Mouse (Mus musculus) spleen, adult 2 months (tissue): ENCODE data around the gene Ppdpf.

Experiments
- CTCF ChIP-seq: fragments of 200-500 bp; IDR thresholded peaks from 2 replicates; pipeline ENCODE4 v1.5.1; 2011; ENCODE audit warnings: mild to moderate bottlenecking, inconsistent platforms; ENCODE audit not compliant: insufficient read depth, insufficient read length, insufficient replicate concordance; ENCODE audit errors: extremely low read depth
- POLR2A ChIP-seq: fragments of 200-500 bp; IDR thresholded peaks from 2 replicates; pipeline ENCODE4 v1.6.1; 2011; ENCODE audit warnings: low read depth, low read length, inconsistent platforms

DNA sequence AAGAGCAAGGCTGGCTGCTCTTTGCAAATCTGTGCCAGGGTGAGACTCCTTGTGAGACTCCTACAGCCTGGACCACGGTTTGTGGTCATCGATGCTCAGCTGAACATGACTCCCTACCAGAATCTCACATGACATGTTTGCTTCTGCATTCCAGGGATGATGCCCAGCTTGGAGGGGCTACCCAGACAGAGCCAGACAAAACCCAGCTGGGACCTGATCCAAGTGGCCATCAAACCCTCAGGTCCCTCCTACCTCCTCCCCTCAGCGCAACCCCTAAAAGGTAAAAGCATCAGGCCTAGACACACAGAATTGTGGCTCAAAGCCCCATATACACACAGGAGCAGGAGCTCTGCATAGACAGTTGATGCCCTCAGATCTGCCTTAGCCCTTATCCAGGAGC, 32.7 kb upstream of the Ppdpf start:
- TF ChIP-seq CTCF = no peak
- no peak for TF ChIP-seq POLR2A
